Mouse (Mus musculus) hindbrain, embryonic 14.5 days (tissue): ENCODE data around the gene Dop1b. TPM values are rescaled to one million over a fixed set of nuclear protein-coding genes. Genes with fewer than 3 reads are reported as not detected.
"Not testable (repeated sequence)": the region's sequence is repeated elsewhere in the genome, so short reads cannot be mapped to it uniquely, and the experiment has no call there.

Experiments
- ATAC-seq: fragments of 200-750 bp; cut with Nextera tagmentation; 2 replicates; pipeline ENCODE4 v1.8.0; 2017; ENCODE audit warnings: moderate number of reproducible peaks, mild to moderate bottlenecking, moderate TSS enrichment, moderate library complexity; ENCODE audit not compliant: low FRiP score
- DNase-seq: peaks from one replicate; pipeline ENCODE4 v3.0.0-alpha.2; 2015; ENCODE audit warnings: low spot score
- H3K27ac ChIP-seq: fragments of 300-500 bp; sonication (generic); 2 replicates; pipeline ENCODE4 v1.5.1; 2014; ENCODE audit warnings: mild to moderate bottlenecking, moderate library complexity
- H3K27me3 ChIP-seq: fragments of 300-500 bp; sonication (generic); 2 replicates; pipeline ENCODE4 v1.6.1; 2014; ENCODE audit warnings: mild to moderate bottlenecking, low read length, mixed read lengths; ENCODE audit not compliant: control insufficient read depth, insufficient read depth
- H3K36me3 ChIP-seq: fragments of 300-500 bp; sonication (generic); replicated peaks from 2 replicates; pipeline ENCODE4 v1.6.1; 2014; ENCODE audit not compliant: control insufficient read depth, insufficient read depth
- H3K4me1 ChIP-seq: fragments of 300-500 bp; sonication (generic); replicated peaks from 2 replicates; pipeline ENCODE4 v1.6.1; 2014; ENCODE audit warnings: antibody characterized with exemption, low read length, mixed read lengths; ENCODE audit not compliant: control insufficient read depth, insufficient read depth
- H3K4me2 ChIP-seq: fragments of 300-500 bp; sonication (generic); replicated peaks from 2 replicates; pipeline ENCODE4 v1.6.1; 2014; ENCODE audit warnings: mild to moderate bottlenecking, moderate library complexity
- H3K4me3 ChIP-seq: fragments of 300-500 bp; sonication (generic); replicated peaks from 2 replicates; pipeline ENCODE4 v1.5.1; 2014; ENCODE audit warnings: mild to moderate bottlenecking, low read length
- H3K9ac ChIP-seq: fragments of 300-500 bp; sonication (generic); 2 replicates; pipeline ENCODE4 v1.6.1; 2014
- H3K9me3 ChIP-seq: fragments of 300-500 bp; sonication (generic); 2 replicates; pipeline ENCODE4 v1.6.1; 2016; ENCODE audit warnings: low read length; ENCODE audit not compliant: control insufficient read depth
- WGBS: fragments of 180-500 bp; shearing (Covaris S2); extraction: QIAGEN DNeasy Blood & Tissue Kit; methylation state at CpG from one replicate; pipeline ENCODE4 v1.1.7; 2014; 5-methylcytosine and 5-hydroxymethylcytosine counted together
- polyA plus RNA-seq: library from polyadenylated mRNA; unstranded; fragments of >200 nt; fragmentation: Nextera tagmentation; extraction: Ambion mirVana; gene quantifications from 2 replicates; pipeline ENCODE4 v1.2.1, GENCODE M21; 2014

The Dop1b gene
- polyA plus RNA-seq, 1 experiment from 2014 or later = 41.8 TPM

DNA sequence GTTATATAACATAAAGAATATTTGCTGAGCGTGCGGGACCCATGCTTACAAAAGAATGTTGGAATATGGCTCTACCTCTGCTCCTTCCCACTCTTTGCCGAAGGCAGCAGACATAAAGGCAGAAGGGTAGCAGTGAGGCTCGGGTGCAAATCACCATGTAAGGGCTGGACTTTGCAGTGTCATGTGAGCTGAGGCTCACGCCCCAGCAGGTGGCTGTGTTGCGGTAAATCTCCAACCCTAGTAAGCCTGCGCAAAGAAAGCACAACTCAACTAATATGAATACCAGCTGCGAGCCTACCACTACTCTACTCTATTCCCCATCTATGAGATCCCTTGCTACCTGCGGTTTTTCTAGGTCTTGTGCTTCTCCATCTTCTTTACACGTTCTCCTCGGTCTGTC lies 114.3 kb downstream of the Dop1b start:
- no peak overlapping the region for H3K4me2 ChIP-seq
- 61% methylated on average over 11 of the region's 11 CpGs for WGBS
- no peak overlapping the region for H3K9ac ChIP-seq
- H3K4me3 ChIP-seq = no peak overlapping the region
- H3K27me3 ChIP-seq = no peaks in the 10 kb centered on the region
- ATAC-seq (no peak), DNase-seq (no peak)
- H3K9me3 ChIP-seq = 0 out of 2 replicates have a peak, but pooled peaks cover 15% of the 10 kb centered on the region
- no peaks in the 10 kb centered on the region for H3K4me1 ChIP-seq
- H3K27ac ChIP-seq = no peak overlapping the region
- H3K36me3 ChIP-seq = no peaks in the 10 kb centered on the region

DNA sequence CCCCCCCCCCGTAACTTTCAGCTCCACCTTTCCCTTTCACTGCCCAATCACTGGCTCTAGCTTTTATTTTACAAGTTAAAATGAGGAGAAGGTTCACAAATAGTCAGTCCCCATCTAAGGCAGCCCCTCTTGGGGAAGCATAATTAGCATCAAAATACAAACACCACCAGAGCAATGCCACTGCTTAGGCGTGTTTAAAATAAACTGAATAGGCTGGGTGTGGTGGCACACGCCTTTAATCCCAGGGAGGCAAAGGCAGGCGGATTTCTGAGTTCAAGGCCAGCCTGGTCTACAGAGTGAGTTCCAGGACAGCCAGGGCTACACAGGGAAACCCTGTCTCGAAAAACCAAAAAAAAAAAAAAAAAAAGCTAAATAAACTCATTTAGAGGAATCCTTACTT lies 114.8 kb downstream of the Dop1b start:
- H3K9me3 ChIP-seq = 0 out of 2 replicates have a peak, but pooled peaks cover 15% of the 10 kb centered on the region
- not testable (repeated sequence) for DNase-seq, H3K4me1 ChIP-seq, H3K27me3 ChIP-seq, H3K36me3 ChIP-seq, H3K9ac ChIP-seq, H3K27ac ChIP-seq, H3K4me3 ChIP-seq, ATAC-seq, H3K4me2 ChIP-seq
- 30% methylated on average over 5 of the region's 5 CpGs for WGBS

DNA sequence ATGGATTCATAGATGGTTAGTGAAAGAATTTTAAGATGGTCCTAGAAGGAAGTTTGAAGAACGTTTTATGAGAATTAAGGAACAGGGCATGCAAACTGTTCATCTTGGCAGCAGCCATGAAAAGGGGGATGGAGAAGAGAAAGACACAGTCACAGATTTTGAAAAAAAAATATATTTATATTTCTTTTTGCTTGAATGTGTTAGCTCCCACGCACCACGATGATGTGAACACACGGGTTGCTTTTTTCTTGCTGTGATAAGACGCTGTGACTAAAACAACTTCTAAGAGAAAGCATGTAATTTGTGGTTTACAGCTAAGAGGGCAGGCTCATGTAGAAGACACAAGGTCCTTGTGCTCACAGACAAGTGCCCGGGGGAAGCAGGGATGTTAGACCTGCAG lies 115.2 kb downstream of the Dop1b start:
- DNase-seq (no peak), ATAC-seq (no peak)
- 92% methylated on average over 6 of the region's 6 CpGs for WGBS

DNA sequence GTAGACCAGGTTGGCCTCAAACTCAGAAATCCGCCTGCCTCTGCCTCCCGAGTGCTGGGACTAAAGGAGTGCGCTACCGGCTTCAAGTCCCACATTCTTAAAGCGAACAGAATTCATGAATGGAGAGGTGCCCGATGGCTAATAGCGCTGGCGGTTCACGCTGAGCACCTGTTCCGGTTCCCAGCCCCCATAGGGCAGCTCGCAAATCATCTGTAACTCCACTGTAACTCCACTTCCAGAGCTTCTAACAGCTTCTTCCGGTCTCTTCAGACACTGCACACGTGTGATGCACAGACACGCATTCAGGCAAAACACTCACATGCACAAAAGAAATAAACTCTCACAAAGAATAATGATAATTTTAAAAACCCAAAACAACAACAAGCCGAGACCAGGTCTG lies 117.8 kb downstream of the Dop1b start:
- no peaks in the 10 kb centered on the region for H3K27me3 ChIP-seq
- H3K9ac ChIP-seq = no peak overlapping the region
- H3K36me3 ChIP-seq = no peaks in the 10 kb centered on the region
- DNase-seq = no peak
- H3K9me3 ChIP-seq = no peaks in the 10 kb centered on the region
- no peak for ATAC-seq
- no peak overlapping the region for H3K27ac ChIP-seq
- no peak overlapping the region for H3K4me2 ChIP-seq
- 93% methylated on average over 15 of the region's 15 CpGs for WGBS
- H3K4me1 ChIP-seq = peaks cover 13% of the 10 kb centered on the region
- no peak overlapping the region for H3K4me3 ChIP-seq

More for the DNA sequence above, 115.2 kb downstream of the Dop1b start:
- H3K27ac ChIP-seq = no peak overlapping the region
- H3K4me2 ChIP-seq = no peak overlapping the region
- H3K4me1 ChIP-seq = no peaks in the 10 kb centered on the region
- no peaks in the 10 kb centered on the region for H3K27me3 ChIP-seq
- no peak overlapping the region for H3K9ac ChIP-seq
- H3K36me3 ChIP-seq = no peaks in the 10 kb centered on the region
- H3K9me3 ChIP-seq = 0 out of 2 replicates have a peak, but pooled peaks cover 15% of the 10 kb centered on the region
- no peak overlapping the region for H3K4me3 ChIP-seq

DNA sequence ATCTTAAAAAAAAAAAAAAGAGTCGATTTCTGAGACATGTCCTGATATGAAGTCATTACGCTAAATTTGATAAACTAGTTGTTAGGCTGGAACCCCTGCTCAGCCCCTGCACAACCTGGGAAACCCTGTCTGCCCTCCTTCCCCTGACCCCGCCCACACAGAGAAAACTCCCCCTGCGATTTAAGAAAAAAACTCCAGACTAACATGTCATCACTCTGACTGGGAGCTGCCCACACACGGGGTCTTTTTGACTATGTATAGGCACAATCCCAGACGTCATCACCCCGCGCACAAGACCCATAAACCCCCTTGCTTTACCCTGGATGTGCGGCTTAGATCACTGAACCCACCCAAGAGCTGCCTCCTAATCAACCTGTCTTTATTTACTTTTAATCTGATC lies 118.4 kb downstream of the Dop1b start:
- no peak for ATAC-seq
- Histone ChIP-seq H3K9ac (no peak overlapping the region), H3K27me3 (no peaks in the 10 kb centered on the region), H3K27ac (no peak overlapping the region), H3K4me2 (no peak overlapping the region), H3K4me1 (peaks cover 13% of the 10 kb centered on the region), H3K4me3 (no peak overlapping the region), H3K36me3 (no peaks in the 10 kb centered on the region), H3K9me3 (no peaks in the 10 kb centered on the region)
- WGBS = 92% methylated on average over 9 of the region's 9 CpGs
- DNase-seq = no peak

DNA sequence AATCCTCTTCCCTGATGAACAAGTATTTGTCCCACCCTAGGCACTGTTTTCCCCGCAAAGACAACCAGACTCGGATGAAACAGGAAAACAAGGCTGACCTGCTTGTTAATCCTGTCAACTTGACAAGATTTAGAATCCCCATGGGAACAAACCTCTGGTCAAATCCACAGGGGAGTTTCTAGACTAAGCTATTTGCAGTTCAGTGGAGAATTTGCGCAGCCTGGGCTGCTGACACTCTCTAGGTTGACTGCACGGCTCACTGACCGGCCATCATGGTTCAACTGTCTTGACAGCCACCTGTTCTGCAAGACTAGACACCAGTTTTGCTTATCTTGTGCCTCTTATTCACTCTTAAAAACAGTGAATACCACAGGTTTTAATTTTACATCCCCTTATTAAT lies 119.2 kb downstream of the Dop1b start:
- no peak for ATAC-seq
- no peak overlapping the region for H3K4me3 ChIP-seq
- WGBS = 83% methylated on average over 5 of the region's 5 CpGs
- DNase-seq = no peak
- H3K36me3 ChIP-seq = no peaks in the 10 kb centered on the region
- H3K4me1 ChIP-seq = peaks cover 13% of the 10 kb centered on the region
- H3K4me2 ChIP-seq = no peak overlapping the region
- no peak overlapping the region for H3K9ac ChIP-seq
- no peak overlapping the region for H3K27ac ChIP-seq
- H3K9me3 ChIP-seq = no peaks in the 10 kb centered on the region
- H3K27me3 ChIP-seq = no peaks in the 10 kb centered on the region

DNA sequence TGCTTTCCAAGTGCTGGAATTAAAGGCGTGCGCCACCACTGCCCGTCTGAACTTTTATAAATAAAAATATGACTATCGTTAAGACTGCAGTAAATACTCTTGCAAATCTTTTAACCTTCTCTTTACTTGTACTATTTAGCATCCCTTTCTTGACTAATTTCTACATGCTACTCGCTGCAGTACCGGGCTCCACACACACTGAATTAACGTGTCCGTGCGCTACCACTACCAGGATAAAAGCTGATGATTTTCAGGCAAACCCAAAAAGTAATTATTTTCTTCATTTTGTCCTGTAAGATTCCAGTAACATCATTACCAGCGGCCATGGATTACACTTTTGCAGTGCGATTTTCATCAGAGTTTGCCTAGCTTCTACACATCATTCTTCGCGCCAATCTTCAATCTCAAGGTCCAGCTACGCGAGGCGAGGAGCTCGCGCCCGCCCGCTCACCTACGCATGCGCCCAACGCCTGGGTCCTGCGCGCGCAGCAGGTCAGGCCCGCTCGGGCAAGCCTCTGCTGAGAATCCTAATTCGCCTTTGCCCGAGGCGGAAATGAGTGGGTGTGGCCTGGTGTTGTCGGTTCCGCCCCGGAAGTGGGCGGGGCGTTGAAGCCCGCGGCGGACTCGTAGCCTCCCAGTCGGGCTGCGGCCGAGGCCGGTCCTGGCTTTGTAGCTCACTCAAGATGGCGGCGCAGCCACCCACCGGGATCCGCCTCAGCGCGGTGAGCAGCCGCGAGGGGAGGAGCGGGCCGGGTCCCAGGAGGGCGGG lies 120.1 kb downstream of the Dop1b start, which contains the start of gene Morc3:
Gene Morc3, plus strand, starts transcription at position 495 of the 769 bp plus-strand sequence.
- H3K9me3 ChIP-seq = no peaks in the 10 kb centered on the region
- 12% methylated on average over 54 of the region's 55 CpGs for WGBS
- no peaks in the 10 kb centered on the region for H3K27me3 ChIP-seq
- peak within 1 kb of the TSS; percentile 89 for H3K4me2 ChIP-seq
- ATAC-seq (peak; percentile 96), DNase-seq (peak; percentile 100)
- no peaks in the 10 kb centered on the region for H3K36me3 ChIP-seq
- H3K27ac ChIP-seq = peak within 1 kb of the TSS; percentile 95
- H3K4me3 ChIP-seq = peak within 1 kb of the TSS; percentile 95
- peak within 1 kb of the TSS; percentile 93 for H3K9ac ChIP-seq
- peaks cover 13% of the 10 kb centered on the region for H3K4me1 ChIP-seq

DNA sequence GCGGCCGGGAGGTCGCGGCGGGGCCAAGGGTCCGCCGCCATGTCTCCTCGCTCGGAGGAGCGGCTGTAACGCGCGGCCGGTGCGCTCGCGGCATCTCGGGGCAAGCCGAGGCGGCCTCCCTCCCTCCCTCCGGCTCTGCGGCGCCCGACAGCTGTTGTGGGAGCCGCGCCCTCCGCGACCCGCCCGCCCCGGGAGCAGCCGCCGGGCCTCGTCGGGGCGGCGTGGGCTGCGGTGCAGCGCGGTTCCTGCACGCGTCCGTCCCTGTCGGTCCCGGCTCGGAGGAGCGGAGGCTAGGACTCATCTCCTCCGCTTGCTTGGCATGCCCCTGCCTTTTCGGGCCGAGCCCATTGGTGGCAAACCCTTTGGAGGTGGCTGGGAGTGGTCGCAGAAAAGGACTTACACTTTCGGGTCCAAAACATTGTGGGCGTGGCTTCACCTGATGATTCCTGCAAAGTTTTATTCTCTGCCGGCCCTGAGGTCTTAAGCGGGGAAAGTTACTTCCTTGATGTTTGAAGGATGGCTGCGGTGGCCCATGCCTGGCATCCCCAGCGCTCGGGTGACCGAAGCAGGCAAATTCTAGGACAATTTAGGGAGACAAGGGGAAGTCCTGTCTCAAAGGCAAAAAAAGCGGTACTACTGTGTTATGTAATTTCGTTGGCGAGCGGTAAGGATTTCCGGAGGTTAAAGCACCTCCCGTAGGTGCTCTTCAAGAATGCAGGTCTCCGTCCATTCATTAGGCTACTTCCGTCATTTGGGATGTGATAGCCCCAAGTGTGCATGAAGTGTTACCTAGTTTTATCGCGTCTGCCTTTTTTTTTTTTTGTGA lies 121.0 kb downstream of the Dop1b start:
- Histone ChIP-seq H3K4me3 (peak overlapping the region; percentile 95), H3K4me2 (peak overlapping the region; percentile 89), H3K9ac (peak overlapping the region; percentile 93), H3K36me3 (no peaks in the 10 kb centered on the region), H3K9me3 (no peaks in the 10 kb centered on the region), H3K27me3 (no peaks in the 10 kb centered on the region), H3K4me1 (peaks cover 13% of the 10 kb centered on the region), H3K27ac (peak overlapping the region; percentile 95)
- WGBS = under 1% methylated on average over 55 of the region's 69 CpGs
- ATAC-seq (peak; percentile 71), DNase-seq (peak; percentile 38)

DNA sequence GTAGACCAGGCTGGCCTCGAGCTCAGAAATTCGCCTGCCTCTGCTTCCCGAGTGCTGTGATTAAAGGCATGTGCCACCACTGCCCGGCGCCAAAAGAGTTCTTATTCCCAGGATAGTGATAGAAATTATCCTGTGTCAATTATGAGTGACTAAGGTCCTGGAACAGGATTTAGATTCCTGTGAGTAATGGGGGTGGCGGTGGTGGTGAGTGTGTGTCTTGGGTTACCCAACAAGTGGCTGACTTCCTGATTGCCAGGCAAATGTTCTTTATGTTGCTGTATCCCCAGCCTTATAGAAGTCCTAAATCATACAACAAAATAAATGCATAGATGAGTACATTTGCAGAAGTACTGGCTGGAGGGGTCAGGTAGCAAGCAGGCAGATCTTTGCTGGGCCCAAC lies 121.8 kb downstream of the Dop1b start:
- Histone ChIP-seq H3K4me1 (peaks cover 13% of the 10 kb centered on the region), H3K9me3 (no peaks in the 10 kb centered on the region), H3K4me2 (peak overlapping the region; percentile 89), H3K27me3 (no peaks in the 10 kb centered on the region), H3K9ac (no peak overlapping the region), H3K36me3 (no peaks in the 10 kb centered on the region), H3K27ac (no peak overlapping the region), H3K4me3 (peak overlapping the region; percentile 95; the same call in 1 of the 2 replicates)
- WGBS = 93% methylated on average over 6 of the region's 6 CpGs
- no peak for DNase-seq
- no peak for ATAC-seq
